Mouse (Mus musculus) testis, adult 2 months (tissue): ENCODE results near the gene Adcy9. TPM values are rescaled to one million over a fixed set of nuclear protein-coding genes. Genes with fewer than 3 reads are reported as not detected.

Source experiments
- H3K27ac ChIP-seq: fragments of 200-500 bp; 2 replicates; pipeline ENCODE4 v1.5.1; 2012; ENCODE audit warnings: low read depth, low read length; ENCODE audit not compliant: control insufficient read depth, insufficient read depth
- H3K27me3 ChIP-seq: fragments of 200-500 bp; 2 replicates; pipeline ENCODE4 v1.6.1; 2012; ENCODE audit warnings: mild to moderate bottlenecking, low read length, moderate library complexity; ENCODE audit not compliant: control insufficient read depth, insufficient read depth
- H3K36me3 ChIP-seq: fragments of 200-500 bp; 2 replicates; pipeline ENCODE4 v1.6.1; 2012; ENCODE audit warnings: mild to moderate bottlenecking, low read length; ENCODE audit not compliant: control insufficient read depth, insufficient read depth
- H3K4me1 ChIP-seq: fragments of 200-500 bp; 2 replicates; pipeline ENCODE4 v1.6.1; 2012; ENCODE audit warnings: low read length; ENCODE audit not compliant: control insufficient read depth, insufficient read depth
- H3K4me3 ChIP-seq: fragments of 200-500 bp; 2 replicates; pipeline ENCODE4 v1.5.1; 2012; ENCODE audit warnings: low read depth, mild to moderate bottlenecking, low read length, moderate library complexity, mixed read lengths; ENCODE audit not compliant: control insufficient read depth
- CTCF ChIP-seq: fragments of 200-500 bp; IDR thresholded peaks from 2 replicates; pipeline ENCODE4 v1.5.1; 2012; ENCODE audit warnings: low read depth, mild to moderate bottlenecking, inconsistent platforms, low read length, moderate library complexity; ENCODE audit not compliant: control insufficient read depth, insufficient read depth, insufficient replicate concordance
- POLR2A ChIP-seq: fragments of 200-500 bp; IDR thresholded peaks from 2 replicates; pipeline ENCODE4 v1.6.1; 2012; ENCODE audit warnings: low read depth, mild to moderate bottlenecking, inconsistent platforms, low read length, moderate library complexity; ENCODE audit not compliant: control insufficient read depth
- polyA plus RNA-seq: library from polyadenylated mRNA; depleted of rRNA; stranded (reverse); fragments of >200 nt; gene quantifications from 2 replicates; pipeline ENCODE4 v1.2.3, GENCODE M21; 2012

Adcy9 gene
- polyA plus RNA-seq, 1 experiment: 3.4 TPM

- Histone ChIP-seq H3K27ac (no peak overlapping the region), H3K4me1 (no peaks in the 10 kb centered on the region), H3K4me3 (no peak overlapping the region)
Observed at GRCm38 (mm10) chr16:4337269-4337668, 83.0 kb downstream of the Adcy9 start.

GRCm38 (mm10) chr16:4333788-4334187, 86.5 kb downstream of the Adcy9 start:
- H3K4me1 ChIP-seq: no peaks in the 10 kb centered on the region

More at GRCm38 (mm10) chr16:4337269-4337668, 83.0 kb downstream of the Adcy9 start:
- H3K36me3 ChIP-seq: no peaks in the 10 kb centered on the region
- H3K27me3 ChIP-seq: no peaks in the 10 kb centered on the region
- TF ChIP-seq POLR2A: no peak
- TF ChIP-seq CTCF: no peak

GRCm38 (mm10) chr16:4333371-4333770, 86.9 kb downstream of the Adcy9 start:
- Histone ChIP-seq H3K36me3 (no peaks in the 10 kb centered on the region), H3K27me3 (no peaks in the 10 kb centered on the region), H3K27ac (no peak overlapping the region), H3K4me3 (no peak overlapping the region), H3K4me1 (no peaks in the 10 kb centered on the region)
- TF ChIP-seq CTCF (no peak), POLR2A (no peak)

More at GRCm38 (mm10) chr16:4333788-4334187, 86.5 kb downstream of the Adcy9 start:
- no peaks in the 10 kb centered on the region for H3K36me3 ChIP-seq
- TF ChIP-seq CTCF (no peak), POLR2A (no peak)
- no peak overlapping the region for H3K27ac ChIP-seq
- no peak overlapping the region for H3K4me3 ChIP-seq
- H3K27me3 ChIP-seq: no peaks in the 10 kb centered on the region

- Histone ChIP-seq H3K27me3 (no peaks in the 10 kb centered on the region), H3K4me3 (no peak overlapping the region), H3K4me1 (no peaks in the 10 kb centered on the region), H3K36me3 (no peaks in the 10 kb centered on the region), H3K27ac (no peak overlapping the region)
- TF ChIP-seq POLR2A: no peak
Observed at GRCm38 (mm10) chr16:4327081-4327480, 93.2 kb downstream of the Adcy9 start.

DNA sequence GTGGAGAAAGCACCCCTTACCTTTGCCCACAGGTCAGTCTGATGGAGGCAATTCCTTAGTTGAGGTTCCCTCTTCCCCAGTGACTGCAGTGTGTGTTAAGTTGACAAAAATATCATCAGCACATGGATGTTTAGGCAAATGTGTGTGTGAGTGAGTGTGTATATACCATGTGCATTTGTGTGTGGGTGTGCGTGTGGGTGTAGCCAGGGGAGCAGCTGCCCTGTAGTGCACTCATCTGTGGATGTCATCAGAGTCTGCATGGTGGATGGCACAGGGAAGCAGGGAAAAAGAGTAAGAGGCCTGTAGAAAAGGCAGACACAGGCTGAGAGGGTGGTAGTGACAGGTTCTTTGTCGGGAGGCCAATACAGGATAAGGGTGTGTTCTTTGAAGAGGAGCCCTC, 94.5 kb downstream of the Adcy9 start:
- no peaks in the 10 kb centered on the region for H3K27me3 ChIP-seq
- TF ChIP-seq CTCF: no peak
- TF ChIP-seq POLR2A: no peak
- H3K27ac ChIP-seq: no peak overlapping the region
- no peaks in the 10 kb centered on the region for H3K36me3 ChIP-seq
- no peaks in the 10 kb centered on the region for H3K4me1 ChIP-seq
- H3K4me3 ChIP-seq: no peak overlapping the region

GRCm38 (mm10) chr16:4324967-4325366, 95.3 kb downstream of the Adcy9 start:
- no peaks in the 10 kb centered on the region for H3K4me1 ChIP-seq
- no peak for TF ChIP-seq POLR2A
- no peak for TF ChIP-seq CTCF
- no peaks in the 10 kb centered on the region for H3K27me3 ChIP-seq
- H3K36me3 ChIP-seq: no peaks in the 10 kb centered on the region
- H3K27ac ChIP-seq: no peak overlapping the region
- H3K4me3 ChIP-seq: no peak overlapping the region

DNA sequence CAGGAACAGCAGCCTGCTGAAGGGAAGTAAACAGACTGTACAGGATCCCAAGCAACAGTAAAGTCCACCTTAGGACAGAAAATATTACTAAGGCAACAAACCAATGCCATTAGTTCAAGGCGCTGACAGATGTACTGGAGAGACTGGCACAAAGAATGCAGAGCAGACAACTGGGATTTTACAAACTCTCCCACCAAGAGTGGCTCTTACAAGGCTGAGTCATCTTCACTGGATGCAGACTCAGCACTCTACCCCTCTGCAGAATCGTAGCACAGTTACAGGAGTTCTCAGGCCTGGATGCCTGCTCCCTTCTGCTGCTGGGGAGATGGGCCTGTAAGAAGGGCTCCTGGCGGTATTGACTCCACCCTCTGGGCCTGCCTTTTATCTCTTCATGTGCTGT, 99.4 kb downstream of the Adcy9 start:
- no peak for TF ChIP-seq POLR2A
- TF ChIP-seq CTCF: no peak
- Histone ChIP-seq H3K27ac (no peak overlapping the region), H3K4me1 (peaks cover 2% of the 10 kb centered on the region; the same call in 1 of the 2 replicates), H3K36me3 (no peaks in the 10 kb centered on the region), H3K27me3 (no peaks in the 10 kb centered on the region), H3K4me3 (no peak overlapping the region)

GRCm38 (mm10) chr16:4318001-4318526, 102.2 kb downstream of the Adcy9 start:
- Histone ChIP-seq H3K4me3 (no peak overlapping the region), H3K36me3 (no peaks in the 10 kb centered on the region), H3K4me1 (peaks cover 2% of the 10 kb centered on the region; the same call in 1 of the 2 replicates), H3K27me3 (no peaks in the 10 kb centered on the region), H3K27ac (no peak overlapping the region)
- TF ChIP-seq POLR2A (no peak), CTCF (no peak)
